10 mouse cellular contexts compared by ENCODE assay signal in the genomic region with DNA sequence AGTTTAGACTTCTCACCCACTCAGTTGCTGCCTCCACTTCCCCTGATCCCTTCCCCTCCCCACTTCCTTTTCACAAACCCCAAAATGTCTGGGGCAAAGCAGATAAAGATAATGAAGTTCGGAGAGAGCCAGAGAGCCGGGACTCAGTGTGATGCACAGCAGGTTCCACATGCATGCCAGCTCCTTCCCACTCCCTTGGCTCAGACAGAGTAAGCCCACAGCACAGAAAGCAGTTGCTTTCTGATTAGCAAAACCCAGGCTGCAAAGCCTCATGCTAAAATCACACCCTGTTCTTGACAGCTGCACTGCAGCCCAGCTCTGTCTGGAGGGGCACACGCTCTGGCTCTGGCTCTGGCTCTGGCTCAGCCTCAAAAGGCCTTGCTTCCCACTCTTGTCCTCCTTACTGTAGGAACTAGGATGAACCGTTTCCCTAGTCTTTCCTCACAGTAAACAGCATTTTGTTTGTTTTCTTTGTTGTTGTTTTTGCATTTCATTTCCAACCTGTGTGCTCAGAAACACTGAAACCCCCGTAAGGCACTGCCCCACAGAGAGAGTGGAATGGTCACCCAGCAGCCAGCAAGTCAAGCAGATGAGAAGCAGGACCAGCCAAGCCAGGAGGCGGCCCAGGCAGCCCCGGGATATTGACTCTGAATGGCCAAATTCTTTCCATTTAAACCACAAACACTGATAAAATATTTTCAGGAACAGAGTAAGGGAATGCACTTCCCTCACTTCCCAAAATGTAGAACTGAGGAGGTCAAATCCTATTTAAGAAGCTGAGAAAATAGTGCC.
A peak's percentile ranks its signal among the peaks of the same experiment; 100 is the strongest.
DNase-seq lines count a peak whose midpoint lies in the region; ATAC-seq lines count a peak whose summit lies in the region.
"Had no signal": no experiment of that assay in that cellular context is flagged by ENCODE, and none has a peak within 500 bp of the region (broad histone marks: within the 10 kb centered on the region; RNA-seq: fewer than 3 reads in every experiment).

No protein-coding gene starts in this region.

- H3K4me1 ChIP-seq in liver, embryonic 11.5 days (replicated peaks; ENCODE audit: control insufficient read depth, insufficient read depth, low read length), result no peaks in the 10 kb centered on the region; the same call in 1 of the 2 replicates

- no peak overlapping the region for H3K4me3 ChIP-seq in liver, embryonic 11.5 days (ENCODE audit: low read depth, low read length)

- WGBS in liver, embryonic 11.5 days, result 37% methylated on average over 7 of the region's 7 CpGs

- no peak overlapping the region for H3K4me2 ChIP-seq in liver, embryonic 11.5 days

- no peak overlapping the region for H3K9ac ChIP-seq in liver, embryonic 11.5 days (ENCODE audit: low read depth, low read length)

- intact Hi-C loops in gastrocnemius, postnatal 14 days (cut with DNase I; ENCODE audit: low total_unique reads), result loop anchor here (10.0 kb wide), 1 partner anchor 262 kb away; no protein-coding TSS in a partner anchor

- no peak; the same call in 1 of the 2 replicates for ATAC-seq in liver, embryonic 11.5 days (replicated peaks; ENCODE audit: low FRiP score)

- no peaks in the 10 kb centered on the region for H3K36me3 ChIP-seq in liver, embryonic 11.5 days (ENCODE audit: control insufficient read depth, insufficient read depth, low read length)

- no peaks in the 10 kb centered on the region for H3K27me3 ChIP-seq in liver, embryonic 11.5 days (replicated peaks; ENCODE audit: control insufficient read depth, insufficient read depth, low read length)

- DNase-seq in liver, result peak; percentile 9
- no peak for DNase-seq in liver, embryonic 11.5 days (ENCODE audit: low spot score)
- peak; percentile 81 to 82 for DNase-seq in frontal cortex, adult 2 months (ENCODE audit: extremely low spot score in 1 of 2, low spot score in 1 of 2)
- peak; percentile 65 to 70 for DNase-seq in layer of hippocampus, postnatal 10 days (ENCODE audit: low spot score in 2 of 2)
- DNase-seq in right cerebral cortex, postnatal 10 days (ENCODE audit: low spot score in 2 of 2), result peak; percentile 82 to 90
- no peak for DNase-seq in gastrocnemius, adult 18-20 months (ENCODE audit: low spot score)
- DNase-seq in spleen, postnatal 4 days (ENCODE audit: low spot score in 2 of 2), result no peak
- no peak for DNase-seq in gastrocnemius, postnatal 14 days
- DNase-seq: cerebellum, adult 9-11 months; kidney, postnatal 25 days had no signal

- H3K27ac ChIP-seq in liver, embryonic 11.5 days (ENCODE audit: low read depth, low read length), result no peak overlapping the region

- H3K9me3 ChIP-seq in liver, embryonic 11.5 days (ENCODE audit: control insufficient read depth, low read length), result no peaks in the 10 kb centered on the region

Comparison
In these comparisons a context has a peak if more than half of its experiments do, and no peak if none do; other contexts are left out.
1. DNase-seq: peak in liver (single experiment), frontal cortex, adult 2 months (2 of 2), layer of hippocampus, postnatal 10 days (2 of 2) and right cerebral cortex, postnatal 10 days (2 of 2); none in liver, embryonic 11.5 days (single experiment), gastrocnemius, adult 18-20 months (single experiment), spleen, postnatal 4 days (0 of 2) and gastrocnemius, postnatal 14 days (single experiment).